Mouse (Mus musculus): ENCODE results near the gene Nlrp6. TPM values are rescaled to one million over a fixed set of nuclear protein-coding genes. Genes with fewer than 3 reads are reported as not detected.
"Not testable (repeated sequence)": the region's sequence is repeated elsewhere in the genome, so short reads cannot be mapped to it uniquely, and the experiment has no call there.

Gene Nlrp6
- 0.06 and 0.26 TPM in 2 replicates for polyA plus RNA-seq (2016; fragmentation: Nextera tagmentation; extraction: Ambion mirVana)

- Histone ChIP-seq H3K4me1 (peaks cover 14% of the 10 kb centered on the region), H3K36me3 (no peaks in the 10 kb centered on the region), H3K9me3 (replicated peaks) (no peaks in the 10 kb centered on the region), H3K4me3 (no peak within 1 kb of the TSS; the same call in 1 of the 2 replicates), H3K27me3 (ENCODE audit: low read depth, poor library complexity, severe bottlenecking) (peaks cover 74% of the 10 kb centered on the region), H3K27ac (no peak within 1 kb of the TSS)
- no peak for DNase-seq (ENCODE audit: low spot score)
- WGBS = 80% methylated on average over 8 of the region's 8 CpGs
Observed at GRCm38 (mm10) chr7:140920418-140921029, at the start of gene Nlrp6. Gene Nlrp6 (plus strand): TSS chr7:140920902.

- H3K27ac ChIP-seq = no peak overlapping the region
- no peak for DNase-seq (ENCODE audit: low spot score)
- H3K4me3 ChIP-seq = no peak overlapping the region
- 92% methylated on average over 4 of the region's 4 CpGs for WGBS
- H3K27me3 ChIP-seq (ENCODE audit: low read depth, poor library complexity, severe bottlenecking) = no peaks in the 10 kb centered on the region
- no peaks in the 10 kb centered on the region for H3K4me1 ChIP-seq
- no peaks in the 10 kb centered on the region for H3K9me3 ChIP-seq (replicated peaks)
- H3K36me3 ChIP-seq = peaks cover 38% of the 10 kb centered on the region
Observed at GRCm38 (mm10) chr7:140874224-140874623, 46.5 kb upstream of the Nlrp6 start.

GRCm38 (mm10) chr7:140877364-140877763 lies 43.3 kb upstream of the Nlrp6 start:
- peaks cover 34% of the 10 kb centered on the region for H3K36me3 ChIP-seq
- H3K4me1 ChIP-seq = peaks cover 10% of the 10 kb centered on the region
- no peaks in the 10 kb centered on the region for H3K27me3 ChIP-seq (ENCODE audit: low read depth, poor library complexity, severe bottlenecking)
- no peak overlapping the region for H3K27ac ChIP-seq
- no peaks in the 10 kb centered on the region for H3K9me3 ChIP-seq (replicated peaks)
- no peak overlapping the region for H3K4me3 ChIP-seq
- no peak for DNase-seq (ENCODE audit: low spot score)
- WGBS = 85% methylated on average over 6 of the region's 6 CpGs

GRCm38 (mm10) chr7:140879355-140879754 lies 41.3 kb upstream of the Nlrp6 start:
- Histone ChIP-seq H3K4me3 (no peak overlapping the region), H3K36me3 (peaks cover 34% of the 10 kb centered on the region), H3K9me3 (replicated peaks) (no peaks in the 10 kb centered on the region), H3K27me3 (ENCODE audit: low read depth, poor library complexity, severe bottlenecking) (no peaks in the 10 kb centered on the region), H3K4me1 (peaks cover 16% of the 10 kb centered on the region), H3K27ac (no peak overlapping the region)
- no peak for DNase-seq (ENCODE audit: low spot score)
- WGBS = 89% methylated on average over 7 of the region's 7 CpGs

GRCm38 (mm10) chr7:140880419-140880818 lies 40.3 kb upstream of the Nlrp6 start:
- no peaks in the 10 kb centered on the region for H3K27me3 ChIP-seq (ENCODE audit: low read depth, poor library complexity, severe bottlenecking)
- H3K4me1 ChIP-seq = peaks cover 16% of the 10 kb centered on the region
- DNase-seq (ENCODE audit: low spot score) = no peak
- no peak overlapping the region for H3K27ac ChIP-seq
- whole genome bisulfite sequencing = 89% methylated on average over 3 of the region's 3 CpGs
- no peak overlapping the region for H3K4me3 ChIP-seq
- no peaks in the 10 kb centered on the region for H3K9me3 ChIP-seq (replicated peaks)
- H3K36me3 ChIP-seq = peaks cover 36% of the 10 kb centered on the region

GRCm38 (mm10) chr7:140880865-140881515 lies 39.7 kb upstream of the Nlrp6 start:
- H3K4me3 ChIP-seq = peak overlapping the region; percentile 91
- peaks cover 16% of the 10 kb centered on the region for H3K4me1 ChIP-seq
- H3K36me3 ChIP-seq = peaks cover 37% of the 10 kb centered on the region
- H3K27me3 ChIP-seq (ENCODE audit: low read depth, poor library complexity, severe bottlenecking) = no peaks in the 10 kb centered on the region
- 36% methylated on average over 8 of the region's 8 CpGs for WGBS
- peak overlapping the region; percentile 90 for H3K27ac ChIP-seq
- no peak for DNase-seq (ENCODE audit: low spot score)
- no peaks in the 10 kb centered on the region for H3K9me3 ChIP-seq (replicated peaks)

- DNase-seq (ENCODE audit: low spot score) = peak; percentile 96
- WGBS = under 1% methylated on average over 59 of the region's 59 CpGs
- Histone ChIP-seq H3K9me3 (replicated peaks) (no peaks in the 10 kb centered on the region), H3K4me1 (peaks cover 16% of the 10 kb centered on the region), H3K27me3 (ENCODE audit: low read depth, poor library complexity, severe bottlenecking) (no peaks in the 10 kb centered on the region), H3K27ac (peak within 1 kb of the TSS; percentile 90), H3K4me3 (peak within 1 kb of the TSS; percentile 91), H3K36me3 (peaks cover 39% of the 10 kb centered on the region)
Observed at GRCm38 (mm10) chr7:140881696-140882468, 38.8 kb upstream of the Nlrp6 start, which contains the start of the genes Psmd13 and Sirt3. Gene Psmd13 (plus strand): TSS chr7:140881968. Gene Sirt3 (minus strand): TSS chr7:140882309.

- under 1% methylated on average over 12 of the region's 12 CpGs for WGBS
- Histone ChIP-seq H3K27ac (peak overlapping the region; percentile 90), H3K27me3 (ENCODE audit: low read depth, poor library complexity, severe bottlenecking) (no peaks in the 10 kb centered on the region), H3K4me1 (peaks cover 16% of the 10 kb centered on the region), H3K4me3 (peak overlapping the region; percentile 91), H3K36me3 (peaks cover 40% of the 10 kb centered on the region), H3K9me3 (replicated peaks) (no peaks in the 10 kb centered on the region)
- no peak for DNase-seq (ENCODE audit: low spot score)
Observed at GRCm38 (mm10) chr7:140882469-140882803, 38.3 kb upstream of the Nlrp6 start.

GRCm38 (mm10) chr7:140890636-140891035 lies 30.1 kb upstream of the Nlrp6 start:
- H3K36me3 ChIP-seq = peaks cover 85% of the 10 kb centered on the region
- H3K4me1 ChIP-seq; DNase-seq (ENCODE audit: low spot score); H3K9me3 ChIP-seq (replicated peaks); H3K4me3 ChIP-seq; H3K27me3 ChIP-seq (ENCODE audit: low read depth, poor library complexity, severe bottlenecking); H3K27ac ChIP-seq: not testable (repeated sequence)
- WGBS = 94% methylated on average over 16 of the region's 16 CpGs

- Histone ChIP-seq H3K4me3 (no peak overlapping the region), H3K9me3 (replicated peaks) (no peaks in the 10 kb centered on the region), H3K27ac (no peak overlapping the region), H3K36me3 (peaks cover 86% of the 10 kb centered on the region), H3K4me1 (no peaks in the 10 kb centered on the region), H3K27me3 (ENCODE audit: low read depth, poor library complexity, severe bottlenecking) (no peaks in the 10 kb centered on the region)
- DNase-seq (ENCODE audit: low spot score) = no peak
- WGBS = 91% methylated on average over 7 of the region's 7 CpGs
Observed at GRCm38 (mm10) chr7:140894031-140894430, 26.7 kb upstream of the Nlrp6 start.

- no peaks in the 10 kb centered on the region for H3K27me3 ChIP-seq (ENCODE audit: low read depth, poor library complexity, severe bottlenecking)
- 92% methylated on average over 3 of the region's 3 CpGs for WGBS
Observed at GRCm38 (mm10) chr7:140894611-140895010, 26.1 kb upstream of the Nlrp6 start.

GRCm38 (mm10) chr7:140897863-140898262 lies 22.8 kb upstream of the Nlrp6 start:
- H3K9me3 ChIP-seq (replicated peaks) = no peaks in the 10 kb centered on the region
- no peak overlapping the region for H3K4me3 ChIP-seq
- H3K27ac ChIP-seq = no peak overlapping the region
- no peak for DNase-seq (ENCODE audit: low spot score)
- H3K4me1 ChIP-seq = peaks cover 10% of the 10 kb centered on the region
- WGBS = 89% methylated on average over 7 of the region's 7 CpGs
- peaks cover 76% of the 10 kb centered on the region for H3K36me3 ChIP-seq
- no peaks in the 10 kb centered on the region for H3K27me3 ChIP-seq (ENCODE audit: low read depth, poor library complexity, severe bottlenecking)

More at GRCm38 (mm10) chr7:140894611-140895010, 26.1 kb upstream of the Nlrp6 start:
- no peak for DNase-seq (ENCODE audit: low spot score)
- peaks cover 86% of the 10 kb centered on the region for H3K36me3 ChIP-seq
- H3K4me3 ChIP-seq = no peak overlapping the region
- no peaks in the 10 kb centered on the region for H3K4me1 ChIP-seq
- H3K9me3 ChIP-seq (replicated peaks) = no peaks in the 10 kb centered on the region
- H3K27ac ChIP-seq = no peak overlapping the region

GRCm38 (mm10) chr7:140899121-140899520 lies 21.6 kb upstream of the Nlrp6 start:
- 87% methylated on average over 3 of the region's 3 CpGs for WGBS
- H3K27me3 ChIP-seq (ENCODE audit: low read depth, poor library complexity, severe bottlenecking) = no peaks in the 10 kb centered on the region
- H3K4me1 ChIP-seq = peaks cover 18% of the 10 kb centered on the region
- no peak overlapping the region for H3K27ac ChIP-seq
- DNase-seq (ENCODE audit: low spot score) = no peak
- H3K36me3 ChIP-seq = peaks cover 63% of the 10 kb centered on the region
- no peak overlapping the region for H3K4me3 ChIP-seq
- H3K9me3 ChIP-seq (replicated peaks) = no peaks in the 10 kb centered on the region

Data from limb, embryonic 10.5 days (tissue).